Mouse (Mus musculus): ENCODE results near the gene Commd7. TPM values are rescaled to one million over a fixed set of nuclear protein-coding genes. Genes with fewer than 3 reads are reported as not detected.

Commd7 gene
- total RNA-seq, 4 experiments from 2014 or later: 10.7 to 14.7 (median 12.9) TPM

- peak; percentile 88 for DNase-seq (ENCODE audit: low spot score)
Observed at GRCm38 (mm10) chr2:153586515-153587174, 45.9 kb downstream of the Commd7 start.

GRCm38 (mm10) chr2:153585981-153586380 lies 46.6 kb downstream of the Commd7 start:
- DNase-seq (ENCODE audit: low spot score): no peak

- DNase-seq (ENCODE audit: low spot score): no peak
Observed at GRCm38 (mm10) chr2:153584396-153584795, 48.2 kb downstream of the Commd7 start.

- DNase-seq (ENCODE audit: low spot score): no peak
Observed at GRCm38 (mm10) chr2:153583641-153584049, 48.9 kb downstream of the Commd7 start.

DNA sequence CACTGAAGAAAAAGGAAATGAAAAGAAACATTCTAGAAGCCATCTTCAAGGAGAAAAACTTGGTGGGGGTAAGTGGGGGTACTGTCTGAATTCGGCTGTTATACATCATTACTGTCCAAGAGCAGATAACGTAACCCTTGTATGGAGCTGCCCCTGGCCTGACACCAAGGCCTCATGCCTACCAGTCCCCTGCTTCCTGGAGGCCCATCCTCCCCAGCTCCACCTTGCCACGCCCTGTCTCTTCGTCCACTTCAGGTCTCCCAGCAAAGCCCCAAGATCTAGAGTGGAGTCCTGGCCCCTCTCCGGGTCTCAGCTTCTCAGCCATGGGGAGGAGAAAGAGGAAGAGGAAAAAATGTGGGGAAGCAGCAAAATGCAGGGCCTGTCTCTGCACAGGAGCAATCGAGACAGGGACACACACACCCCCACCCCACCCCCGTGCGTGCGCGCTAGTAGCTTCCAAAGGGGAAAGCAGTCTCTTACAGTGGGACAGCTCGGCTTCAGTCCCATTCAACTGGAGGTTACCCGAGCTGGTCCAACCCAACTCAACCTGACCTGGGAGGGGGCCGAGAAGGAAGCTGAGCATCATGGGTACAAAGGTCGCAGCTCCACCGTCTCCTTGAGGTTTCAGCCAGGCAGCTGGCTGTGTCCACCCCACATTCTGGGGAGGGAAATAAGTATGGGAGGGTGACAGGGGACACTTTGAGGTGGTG lies 49.5 kb downstream of the Commd7 start:
- DNase-seq (ENCODE audit: low spot score): no peak

GRCm38 (mm10) chr2:153581416-153581815 lies 51.2 kb downstream of the Commd7 start:
- DNase-seq (ENCODE audit: low spot score): no peak

DNA sequence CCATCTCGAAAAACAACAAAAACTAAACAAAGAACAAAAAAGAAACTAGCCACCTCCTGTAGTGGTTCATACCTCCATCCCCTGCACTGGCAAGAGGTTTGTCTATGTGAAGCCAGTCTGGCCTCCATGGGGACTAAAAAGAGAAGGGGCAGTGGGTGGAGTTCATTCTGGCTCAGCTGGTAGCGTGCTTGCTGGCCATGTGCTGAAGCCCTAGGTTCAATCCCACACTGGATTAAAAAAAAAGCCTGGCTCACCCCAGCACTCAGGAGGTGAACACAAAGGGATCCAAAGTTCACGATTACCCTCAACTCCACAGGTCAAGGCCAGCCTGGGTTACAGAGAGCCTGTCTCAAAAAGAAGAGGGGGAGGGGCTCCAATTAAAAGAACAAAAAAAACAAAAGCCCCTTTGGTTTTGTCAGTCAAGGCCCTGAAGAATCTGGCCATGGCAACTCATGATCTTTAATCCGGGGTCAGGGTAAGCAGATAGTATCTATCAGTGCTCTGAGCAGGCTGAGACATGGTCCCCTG lies 52.1 kb downstream of the Commd7 start:
- DNase-seq (ENCODE audit: low spot score): no peak

DNA sequence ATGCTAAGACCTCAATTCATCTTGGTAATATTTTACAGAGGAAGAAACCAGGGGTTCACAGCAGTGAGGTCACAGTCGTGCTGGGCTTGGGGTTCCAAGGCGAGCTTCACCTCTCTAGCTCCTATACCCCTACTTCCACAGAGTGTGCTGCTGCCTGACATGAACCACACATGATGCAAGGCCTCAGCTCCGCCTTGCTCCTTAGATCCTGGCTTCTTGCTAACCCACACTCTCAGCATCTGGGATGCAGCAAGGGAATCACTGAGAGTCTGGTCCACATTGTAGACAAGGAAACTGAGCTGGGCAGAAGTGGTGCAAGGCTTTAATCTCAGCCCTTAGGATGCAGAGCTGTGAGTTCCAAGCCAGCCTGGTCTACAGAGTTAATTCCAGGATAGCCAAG lies 52.5 kb downstream of the Commd7 start:
- DNase-seq (ENCODE audit: low spot score): no peak

GRCm38 (mm10) chr2:153577122-153577521 lies 55.5 kb downstream of the Commd7 start:
- DNase-seq (ENCODE audit: low spot score): no peak

DNA sequence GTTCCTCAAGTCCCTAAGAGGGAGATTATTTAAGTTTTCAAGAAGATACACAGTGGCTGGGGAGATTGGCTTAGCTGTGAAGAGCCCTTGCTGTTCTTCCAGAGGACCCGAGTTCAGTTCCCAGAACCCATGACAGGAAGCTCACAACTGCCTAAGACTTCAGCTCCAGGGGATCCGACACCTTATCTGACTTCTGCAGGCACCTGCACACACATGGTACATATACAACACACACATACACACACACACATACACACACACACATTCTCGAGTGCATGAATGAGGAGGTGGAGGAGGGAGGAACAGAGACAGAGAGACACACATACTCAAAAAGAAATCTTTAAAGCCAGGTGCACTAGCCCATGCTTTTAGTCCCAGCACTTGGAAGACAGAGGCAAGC lies 56.4 kb downstream of the Commd7 start:
- no peak for DNase-seq (ENCODE audit: low spot score)

DNA sequence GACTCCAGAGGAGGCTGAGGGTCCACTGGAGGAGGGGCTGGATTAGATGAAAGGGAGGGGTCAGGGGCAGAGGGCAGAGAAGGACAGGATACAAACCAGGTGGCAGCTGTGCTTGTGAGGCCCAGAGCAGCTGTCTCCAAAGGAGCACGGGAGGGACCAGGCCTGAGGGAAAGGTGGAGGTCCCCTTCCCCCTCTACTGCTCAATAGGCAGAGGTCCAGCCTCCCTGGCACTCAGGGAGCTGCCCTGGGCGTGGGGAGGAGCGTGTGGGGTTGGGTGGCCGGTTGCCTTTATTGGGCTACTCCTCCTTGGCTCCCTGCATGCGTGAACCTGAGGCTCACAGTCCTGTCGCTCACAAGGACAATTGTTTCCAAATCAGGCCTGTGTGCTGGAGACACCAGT lies 57.0 kb downstream of the Commd7 start:
- no peak for DNase-seq (ENCODE audit: low spot score)

- DNase-seq (ENCODE audit: low spot score): no peak
Observed at GRCm38 (mm10) chr2:153573101-153573500, 59.5 kb downstream of the Commd7 start.

DNA sequence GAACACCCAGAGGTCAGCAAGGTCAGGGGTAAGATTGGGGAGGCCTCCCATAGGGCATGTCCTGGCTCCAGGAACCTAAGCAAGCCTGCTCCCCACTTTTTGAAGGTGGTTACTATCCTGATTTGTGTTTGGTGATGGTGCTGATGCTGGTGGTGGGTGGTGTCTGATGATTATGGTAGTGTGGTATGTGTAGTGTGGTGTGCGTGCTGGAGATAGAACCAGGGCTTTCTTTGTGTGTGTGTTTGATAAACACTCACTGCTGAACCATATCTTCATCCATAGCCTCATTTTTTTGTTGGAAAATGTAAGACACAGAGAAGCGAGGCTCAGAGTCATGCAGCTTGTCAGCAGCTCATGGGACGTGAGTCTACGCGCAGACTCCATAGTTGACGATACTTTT lies 64.0 kb downstream of the Commd7 start:
- no peak for DNase-seq (ENCODE audit: low spot score)

GRCm38 (mm10) chr2:153568013-153568412 lies 64.6 kb downstream of the Commd7 start:
- DNase-seq (ENCODE audit: low spot score): no peak

Other genes starting within 250 kb of the Commd7 start
- gene 4930404H24Rik, start 140.0 kb downstream of the Commd7 start, total RNA-seq (2022): not detected
- 1 to 10 TPM; 2.2 to 3.6 (median 3.0) TPM for gene Nol4l, start 102.8 kb downstream of the Commd7 start, total RNA-seq (2022)
- 1 to 10 TPM in 2 of 4 experiments, under 1 TPM in 2; 0.57 to 1.4 (median 1.1) TPM for gene Dnmt3b, start 16.7 kb upstream of the Commd7 start, total RNA-seq (2022)
- gene Dnmt3c, start 63.9 kb upstream of the Commd7 start, total RNA-seq (2022): not detected
- gene Mapre1, start 108.5 kb upstream of the Commd7 start, total RNA-seq (2022): 10 to 100 TPM; 49.5 to 57.0 (median 50.8) TPM
- gene Efcab8, start 147.2 kb upstream of the Commd7 start, total RNA-seq (2022): not detected
- gene Sun5, start 238.3 kb upstream of the Commd7 start, total RNA-seq (2022): not detected
- gene Bpifb2, start 242.3 kb upstream of the Commd7 start, total RNA-seq (2022): not detected

Data from heart, adult 8-10 months (tissue).